Mouse (Mus musculus): ENCODE measurements around the gene Lsamp.

DNA sequence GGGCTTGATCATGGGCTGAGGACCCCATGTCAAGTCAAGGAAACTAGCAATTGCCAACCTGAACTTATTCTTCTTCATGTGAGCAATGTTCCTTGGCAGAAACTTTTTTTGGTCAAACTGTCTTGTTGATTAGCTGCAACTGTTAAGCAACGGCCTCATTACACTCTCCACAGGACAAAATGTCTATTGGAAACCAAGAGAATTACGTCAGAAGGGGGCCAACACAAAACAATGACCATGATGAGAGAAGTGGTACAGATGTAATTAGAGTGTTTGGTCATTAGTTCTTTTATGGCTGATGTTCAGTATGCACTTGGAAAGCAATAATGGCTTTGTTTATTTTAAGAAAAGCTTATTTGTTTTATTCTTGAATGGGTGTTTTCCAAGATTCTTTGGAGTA lies 989.9 kb downstream of the Lsamp start:
- TF ChIP-seq CTCF (IDR thresholded peaks at IDR 0.05; ENCODE audit: low read depth, low read length): no peak
- no peak for TF ChIP-seq POLR2A (IDR thresholded peaks at IDR 0.05; ENCODE audit: insufficient read depth, low read length)
- no peak for TF ChIP-seq EP300 (IDR thresholded peaks at IDR 0.05; ENCODE audit: insufficient read depth, low read depth, low read length)
